Mouse (Mus musculus) midbrain, embryonic 16.5 days (tissue): ENCODE data around the gene Vmn1r85. TPM values are rescaled to one million over a fixed set of nuclear protein-coding genes. Genes with fewer than 3 reads are reported as not detected.

Experiments
- ATAC-seq: fragments of 200-750 bp; cut with Nextera tagmentation; 2 replicates; pipeline ENCODE4 v1.8.0; 2017; ENCODE audit warnings: moderate TSS enrichment
- H3K27ac ChIP-seq: fragments of 300-500 bp; sonication (generic); 2 replicates; pipeline ENCODE4 v1.5.1; 2014; ENCODE audit warnings: mild to moderate bottlenecking, low read length, mixed read lengths
- H3K27me3 ChIP-seq: fragments of 300-500 bp; sonication (generic); 2 replicates; pipeline ENCODE4 v1.6.1; 2014; ENCODE audit warnings: low read depth, low read length, mixed read lengths; ENCODE audit not compliant: control insufficient read depth, insufficient read depth
- H3K36me3 ChIP-seq: fragments of 300-500 bp; sonication (generic); 2 replicates; pipeline ENCODE4 v1.6.1; 2014; ENCODE audit warnings: mild to moderate bottlenecking, low read length, moderate library complexity, mixed read lengths; ENCODE audit not compliant: control insufficient read depth, insufficient read depth
- H3K4me1 ChIP-seq: fragments of 300-500 bp; sonication (generic); 2 replicates; pipeline ENCODE4 v1.6.1; 2014; ENCODE audit warnings: mild to moderate bottlenecking, low read length, mixed read lengths; ENCODE audit not compliant: control insufficient read depth, insufficient read depth
- H3K4me2 ChIP-seq: fragments of 300-500 bp; sonication (generic); 2 replicates; pipeline ENCODE4 v1.6.1; 2014; ENCODE audit warnings: mild to moderate bottlenecking, low read length, mixed read lengths
- H3K4me3 ChIP-seq: fragments of 300-500 bp; sonication (generic); 2 replicates; pipeline ENCODE4 v1.5.1; 2014; ENCODE audit warnings: low read depth, mild to moderate bottlenecking, low read length, moderate library complexity, mixed read lengths
- H3K9ac ChIP-seq: fragments of 300-500 bp; sonication (generic); 2 replicates; pipeline ENCODE4 v1.6.1; 2014; ENCODE audit warnings: low read depth, low read length, mixed read lengths
- H3K9me3 ChIP-seq: fragments of 300-500 bp; sonication (generic); replicated peaks from 2 replicates; pipeline ENCODE4 v1.6.1; 2014; ENCODE audit warnings: mild to moderate bottlenecking, low read length, mixed read lengths; ENCODE audit not compliant: control insufficient read depth, poor library complexity, severe bottlenecking
- WGBS: fragments of 180-500 bp; shearing (Covaris S2); extraction: QIAGEN DNeasy Blood & Tissue Kit; methylation state at CpG from one replicate; pipeline ENCODE4 v1.1.7; 2014; 5-methylcytosine and 5-hydroxymethylcytosine counted together
- polyA plus RNA-seq: library from polyadenylated mRNA; unstranded; fragments of >200 nt; fragmentation: Nextera tagmentation; extraction: Ambion mirVana; gene quantifications from 2 replicates; pipeline ENCODE4 v1.2.1, GENCODE M21; 2015

The Vmn1r85 gene
- polyA plus RNA-seq, 1 experiment from 2014 or later = 0.35 TPM

GRCm38 (mm10) chr7:13043120-13043444, 51.9 kb downstream of the Vmn1r85 start:
- H3K9me3 ChIP-seq = no peaks in the 10 kb centered on the region
- H3K4me2 ChIP-seq = peak overlapping the region; percentile 93
- peak overlapping the region; percentile 55 for H3K4me3 ChIP-seq
- no peak for ATAC-seq
- 44% methylated on average over 16 of the region's 16 CpGs for WGBS
- H3K27ac ChIP-seq = peak overlapping the region; percentile 74
- H3K4me1 ChIP-seq = peaks cover 25% of the 10 kb centered on the region
- no peaks in the 10 kb centered on the region for H3K36me3 ChIP-seq
- peak overlapping the region; percentile 80 for H3K9ac ChIP-seq
- peaks cover 13% of the 10 kb centered on the region for H3K27me3 ChIP-seq

GRCm38 (mm10) chr7:13042511-13042910, 52.5 kb downstream of the Vmn1r85 start:
- H3K36me3 ChIP-seq = no peaks in the 10 kb centered on the region
- ATAC-seq = no peak
- H3K27me3 ChIP-seq = peaks cover 13% of the 10 kb centered on the region
- no peak overlapping the region for H3K4me3 ChIP-seq
- H3K27ac ChIP-seq = no peak overlapping the region
- WGBS = 76% methylated on average over 6 of the region's 6 CpGs
- no peak overlapping the region for H3K9ac ChIP-seq
- peaks cover 25% of the 10 kb centered on the region for H3K4me1 ChIP-seq
- H3K4me2 ChIP-seq = no peak overlapping the region
- H3K9me3 ChIP-seq = no peaks in the 10 kb centered on the region

GRCm38 (mm10) chr7:13041256-13041655, 53.7 kb downstream of the Vmn1r85 start:
- Histone ChIP-seq H3K9ac (no peak overlapping the region), H3K4me1 (peaks cover 33% of the 10 kb centered on the region)
- 83% methylated on average over 1 of the region's 1 CpGs for WGBS

GRCm38 (mm10) chr7:13039181-13039580, 55.8 kb downstream of the Vmn1r85 start:
- no peak for ATAC-seq
- 88% methylated on average over 1 of the region's 1 CpGs for WGBS
- peak overlapping the region; percentile 89 for H3K4me2 ChIP-seq
- H3K27me3 ChIP-seq = peaks cover 7% of the 10 kb centered on the region
- no peaks in the 10 kb centered on the region for H3K9me3 ChIP-seq
- peak overlapping the region; percentile 97 for H3K9ac ChIP-seq
- H3K4me3 ChIP-seq = peak overlapping the region; percentile 72
- peaks cover 31% of the 10 kb centered on the region for H3K4me1 ChIP-seq
- H3K36me3 ChIP-seq = peaks cover 5% of the 10 kb centered on the region; the same call in 1 of the 2 replicates
- H3K27ac ChIP-seq = peak overlapping the region; percentile 100

More at GRCm38 (mm10) chr7:13041256-13041655, 53.7 kb downstream of the Vmn1r85 start:
- no peak overlapping the region for H3K4me2 ChIP-seq
- H3K9me3 ChIP-seq = no peaks in the 10 kb centered on the region
- no peak overlapping the region for H3K4me3 ChIP-seq
- H3K27ac ChIP-seq = no peak overlapping the region
- peaks cover 13% of the 10 kb centered on the region for H3K27me3 ChIP-seq
- ATAC-seq = no peak
- no peaks in the 10 kb centered on the region for H3K36me3 ChIP-seq

- peaks cover 31% of the 10 kb centered on the region for H3K4me1 ChIP-seq
Measured at GRCm38 (mm10) chr7:13038621-13039169, 56.3 kb downstream of the Vmn1r85 start.

GRCm38 (mm10) chr7:13037901-13038555, 56.9 kb downstream of the Vmn1r85 start, which contains the start of gene Ube2m:
Gene Ube2m, minus strand, starts transcription at chr7:13038275.
- peak within 1 kb of the TSS; percentile 97 for H3K9ac ChIP-seq
- peaks cover 5% of the 10 kb centered on the region; the same call in 1 of the 2 replicates for H3K36me3 ChIP-seq
- WGBS = 0% methylated on average over 51 of the region's 65 CpGs
- peaks cover 34% of the 10 kb centered on the region for H3K4me1 ChIP-seq
- H3K27me3 ChIP-seq = peaks cover 6% of the 10 kb centered on the region
- peak within 1 kb of the TSS; percentile 89 for H3K4me2 ChIP-seq
- ATAC-seq = peak; percentile 91
- peak within 1 kb of the TSS; percentile 72 for H3K4me3 ChIP-seq
- H3K27ac ChIP-seq = peak within 1 kb of the TSS; percentile 100
- H3K9me3 ChIP-seq = no peaks in the 10 kb centered on the region

More at GRCm38 (mm10) chr7:13038621-13039169, 56.3 kb downstream of the Vmn1r85 start:
- peak overlapping the region; percentile 100 for H3K27ac ChIP-seq
- no peaks in the 10 kb centered on the region for H3K9me3 ChIP-seq
- peaks cover 5% of the 10 kb centered on the region; the same call in 1 of the 2 replicates for H3K36me3 ChIP-seq
- WGBS = 21% methylated on average over 15 of the region's 15 CpGs
- peaks cover 7% of the 10 kb centered on the region for H3K27me3 ChIP-seq
- peak overlapping the region; percentile 89 for H3K4me2 ChIP-seq
- peak overlapping the region; percentile 97 for H3K9ac ChIP-seq
- H3K4me3 ChIP-seq = peak overlapping the region; percentile 72
- peak; percentile 0; the same call in 1 of the 2 replicates for ATAC-seq

GRCm38 (mm10) chr7:13037366-13037765, 57.6 kb downstream of the Vmn1r85 start:
- peak overlapping the region; percentile 97 for H3K9ac ChIP-seq
- H3K4me3 ChIP-seq = peak overlapping the region; percentile 72
- H3K27me3 ChIP-seq = no peaks in the 10 kb centered on the region; the same call in none of the 2 replicates
- ATAC-seq = no peak
- no peaks in the 10 kb centered on the region for H3K9me3 ChIP-seq
- peaks cover 34% of the 10 kb centered on the region for H3K4me1 ChIP-seq
- H3K36me3 ChIP-seq = peaks cover 9% of the 10 kb centered on the region
- H3K4me2 ChIP-seq = peak overlapping the region; percentile 89
- H3K27ac ChIP-seq = peak overlapping the region; percentile 100
- under 1% methylated on average over 27 of the region's 33 CpGs for WGBS

GRCm38 (mm10) chr7:13036806-13037205, 58.2 kb downstream of the Vmn1r85 start:
- no peaks in the 10 kb centered on the region; the same call in 1 of the 2 replicates for H3K27me3 ChIP-seq
- peaks cover 34% of the 10 kb centered on the region for H3K4me1 ChIP-seq
- ATAC-seq = no peak
- peak overlapping the region; percentile 97 for H3K9ac ChIP-seq
- H3K4me3 ChIP-seq = peak overlapping the region; percentile 72
- H3K9me3 ChIP-seq = no peaks in the 10 kb centered on the region
- H3K27ac ChIP-seq = peak overlapping the region; percentile 100
- 46% methylated on average over 4 of the region's 4 CpGs for WGBS
- peaks cover 13% of the 10 kb centered on the region for H3K36me3 ChIP-seq
- peak overlapping the region; percentile 89 for H3K4me2 ChIP-seq
